Mouse (Mus musculus) stomach, embryonic 15.5 days (tissue): ENCODE results near the gene Kyat3. TPM values are rescaled to one million over a fixed set of nuclear protein-coding genes. Genes with fewer than 3 reads are reported as not detected.

Experiments used
- ATAC-seq: fragments of 200-750 bp; cut with Nextera tagmentation; 2 replicates; pipeline ENCODE4 v1.8.0; 2017; ENCODE audit warnings: low read depth, moderate number of reproducible peaks, moderate TSS enrichment; ENCODE audit not compliant: insufficient read depth, low FRiP score
- H3K27ac ChIP-seq: fragments of 300-500 bp; sonication (generic); 2 replicates; pipeline ENCODE4 v1.5.1; 2015; ENCODE audit warnings: mild to moderate bottlenecking, inconsistent platforms
- H3K27me3 ChIP-seq: fragments of 300-500 bp; sonication (generic); replicated peaks from 2 replicates; pipeline ENCODE4 v1.6.1; 2015; ENCODE audit warnings: inconsistent platforms
- H3K36me3 ChIP-seq: fragments of 300-500 bp; sonication (generic); 2 replicates; pipeline ENCODE4 v1.6.1; 2015; ENCODE audit warnings: inconsistent platforms
- H3K4me1 ChIP-seq: fragments of 300-500 bp; sonication (generic); 2 replicates; pipeline ENCODE4 v1.6.1; 2015; ENCODE audit warnings: inconsistent platforms
- H3K4me2 ChIP-seq: fragments of 300-500 bp; sonication (generic); 2 replicates; pipeline ENCODE4 v1.6.1; 2015; ENCODE audit warnings: mild to moderate bottlenecking, inconsistent platforms
- H3K4me3 ChIP-seq: fragments of 300-500 bp; sonication (generic); replicated peaks from 2 replicates; pipeline ENCODE4 v1.5.1; 2015; ENCODE audit warnings: inconsistent platforms
- H3K9ac ChIP-seq: fragments of 300-500 bp; sonication (generic); 2 replicates; pipeline ENCODE4 v1.6.1; 2015; ENCODE audit warnings: inconsistent platforms
- H3K9me3 ChIP-seq: fragments of 300-500 bp; sonication (generic); 2 replicates; pipeline ENCODE4 v1.6.1; 2016; ENCODE audit warnings: inconsistent platforms
- WGBS: fragments of 180-500 bp; shearing (Covaris S2); methylation state at CpG from one replicate; pipeline ENCODE4 v1.1.7; 2015; 5-methylcytosine and 5-hydroxymethylcytosine counted together
- polyA plus RNA-seq: library from polyadenylated mRNA; unstranded; fragments of >200 nt; fragmentation: Nextera tagmentation; extraction: Ambion mirVana; gene quantifications from 2 replicates; pipeline ENCODE4 v1.2.1, GENCODE M21; 2015

The Kyat3 gene
- polyA plus RNA-seq, 1 experiment from 2014 or later: 17.7 TPM

GRCm38 (mm10) chr3:142795587-142795986, 94.7 kb downstream of the Kyat3 start:
- Histone ChIP-seq H3K27ac (no peak overlapping the region), H3K36me3 (peaks cover 20% of the 10 kb centered on the region), H3K9me3 (no peaks in the 10 kb centered on the region), H3K27me3 (no peaks in the 10 kb centered on the region), H3K4me2 (no peak overlapping the region), H3K4me1 (no peaks in the 10 kb centered on the region), H3K9ac (no peak overlapping the region), H3K4me3 (no peak overlapping the region)
- 97% methylated on average over 3 of the region's 3 CpGs for WGBS
- ATAC-seq: 0 out of 2 replicates have a peak, but pooled peaks have one; percentile 10

Other genes starting within 250 kb of the Kyat3 start
- gene Gbp5, start 207.1 kb upstream of the Kyat3 start, polyA plus RNA-seq: 0.13 and 0.31 TPM in 2 replicates
- 5.4 and 5.5 TPM in 2 replicates for gene Gbp7, start 170.7 kb upstream of the Kyat3 start, polyA plus RNA-seq
- 1.6 and 2.2 TPM in 2 replicates for gene Gbp3, start 141.0 kb upstream of the Kyat3 start, polyA plus RNA-seq
- gene Gbp2b, start 106.2 kb upstream of the Kyat3 start, polyA plus RNA-seq: 0.08 TPM in 1 of 2 replicates, not detected in the other
- gene Gbp2, start 80.4 kb upstream of the Kyat3 start, polyA plus RNA-seq: 3.9 and 4.9 TPM in 2 replicates
- gene Gtf2b, start 64.0 kb downstream of the Kyat3 start, polyA plus RNA-seq: 70.7 and 75.3 TPM in 2 replicates
- gene Pkn2, start 181.0 kb downstream of the Kyat3 start, polyA plus RNA-seq: 47.5 and 53.3 TPM in 2 replicates